Mouse (Mus musculus): Measurements from ENCODE around the gene Sgcd.

- TF ChIP-seq CTCF (IDR thresholded peaks at IDR 0.05; ENCODE audit: extremely low read depth, insufficient read length, insufficient replicate concordance, low read depth, low read length) (no peak), POLR2A (IDR thresholded peaks at IDR 0.05; ENCODE audit: low read depth, low read length) (no peak)
Measured at GRCm38 (mm10) chr11:47473493-47474230, 515.1 kb downstream of the Sgcd start.

Data from small intestine, adult 2 months (tissue).